Comparison of ENCODE assay signal across 10 mouse cellular contexts in genomic region chr8:71498816-71499690, GRCm38 (mm10). TPM values are rescaled to one million over a fixed set of nuclear protein-coding genes. Genes with fewer than 3 reads are reported as not detected.
DNase-seq lines count a peak whose midpoint lies in the region; ATAC-seq and TF ChIP-seq lines count a peak whose summit lies in the region.
"Had no signal": no experiment of that assay in that cellular context is flagged by ENCODE, and none has a peak within 500 bp of the region (broad histone marks: within the 10 kb centered on the region; RNA-seq: fewer than 3 reads in every experiment).

No protein-coding gene starts in this region.

- peak; percentile 30 for ATAC-seq in heart, embryonic 16.5 days (replicated peaks; ENCODE audit: extremely low read depth, insufficient read depth, low FRiP score)
- ATAC-seq in limb, embryonic 14.5 days (ENCODE audit: low FRiP score, low read depth), result no peak
- ATAC-seq in erythroblast, adult 5-6 weeks (replicated peaks; ENCODE audit: low FRiP score, poor library complexity, severe bottlenecking), result no peak

- no peaks in the 10 kb centered on the region for H3K4me1 ChIP-seq in spleen, adult 2 months (ENCODE audit: control insufficient read depth, insufficient read depth, insufficient read length)
- H3K4me1 ChIP-seq in heart, embryonic 16.5 days (ENCODE audit: control insufficient read depth, insufficient read depth, low read length), result peaks cover 44% of the 10 kb centered on the region
- peaks cover 22% of the 10 kb centered on the region for H3K4me1 ChIP-seq in limb, embryonic 14.5 days (ENCODE audit: control insufficient read depth, insufficient read depth, low read length)

- no peak overlapping the region for H3K9ac ChIP-seq in heart, embryonic 16.5 days (ENCODE audit: low read length)
- no peak overlapping the region for H3K9ac ChIP-seq in limb, embryonic 14.5 days (ENCODE audit: low read depth, low read length, severe bottlenecking)

- no peaks in the 10 kb centered on the region for H3K9me3 ChIP-seq in heart, embryonic 16.5 days (replicated peaks; ENCODE audit: control insufficient read depth, low read length)
- H3K9me3 ChIP-seq in limb, embryonic 14.5 days (ENCODE audit: control insufficient read depth, low read length), result no peaks in the 10 kb centered on the region

- no peak for TF ChIP-seq POLR2A in spleen, adult 2 months (IDR thresholded peaks at IDR 0.05; ENCODE audit: low read depth, low read length)
- TF ChIP-seq POLR2A in limb, embryonic 14.5 days (IDR thresholded peaks at IDR 0.05; ENCODE audit: borderline replicate concordance, extremely low read depth, insufficient read depth, insufficient read length), result no peak

- H3K36me3 ChIP-seq in spleen, adult 2 months (ENCODE audit: control insufficient read depth, insufficient read depth, low read length), result no peaks in the 10 kb centered on the region
- no peaks in the 10 kb centered on the region for H3K36me3 ChIP-seq in heart, embryonic 16.5 days (ENCODE audit: control insufficient read depth, insufficient read depth)
- peaks cover 7% of the 10 kb centered on the region; the same call in 1 of the 2 replicates for H3K36me3 ChIP-seq in limb, embryonic 14.5 days (ENCODE audit: control insufficient read depth, insufficient read depth, low read length)

- no peak for TF ChIP-seq CTCF in spleen, adult 2 months (IDR thresholded peaks at IDR 0.05; ENCODE audit: extremely low read depth, insufficient read depth, insufficient read length, insufficient replicate concordance)
- TF ChIP-seq CTCF in layer of hippocampus, adult 2 months (conservative IDR thresholded peaks at IDR 0.05), result no peak

- no peak overlapping the region for H3K4me3 ChIP-seq in spleen, adult 2 months (ENCODE audit: extremely low read depth, insufficient read depth, insufficient read length)
- H3K4me3 ChIP-seq in heart, embryonic 16.5 days (ENCODE audit: low read length), result no peak overlapping the region
- no peak overlapping the region for H3K4me3 ChIP-seq in limb, embryonic 14.5 days (replicated peaks; ENCODE audit: low read length)
- no peak overlapping the region for H3K4me3 ChIP-seq in layer of hippocampus, adult 2 months

- H3K27ac ChIP-seq in spleen, adult 2 months (ENCODE audit: insufficient read depth, low read length), result peak overlapping the region; percentile 29; the same call in 1 of the 2 replicates
- peak overlapping the region; percentile 70 for H3K27ac ChIP-seq in heart, embryonic 16.5 days (ENCODE audit: low read length)
- H3K27ac ChIP-seq in limb, embryonic 14.5 days (replicated peaks; ENCODE audit: low read depth, low read length), result no peak overlapping the region
- H3K27ac ChIP-seq in layer of hippocampus, adult 2 months, result no peak overlapping the region

- H3K27me3 ChIP-seq in spleen, adult 2 months (ENCODE audit: control insufficient read depth, insufficient read depth, low read length), result no peaks in the 10 kb centered on the region
- H3K27me3 ChIP-seq in heart, embryonic 16.5 days (ENCODE audit: control insufficient read depth, insufficient read depth, low read length), result no peaks in the 10 kb centered on the region
- H3K27me3 ChIP-seq in limb, embryonic 14.5 days (ENCODE audit: control insufficient read depth, insufficient read depth, low read length), result no peaks in the 10 kb centered on the region

- H3K4me2 ChIP-seq in heart, embryonic 16.5 days (ENCODE audit: low read depth, low read length), result 0 out of 2 replicates have a peak overlapping the region, but pooled peaks have one; percentile 5
- no peak overlapping the region for H3K4me2 ChIP-seq in limb, embryonic 14.5 days (replicated peaks; ENCODE audit: low read depth, low read length, severe bottlenecking)

- DNase-seq in spleen, adult 2 months (ENCODE audit: low read depth in 1 of 2, low spot score in 2 of 2), result no peak
- no peak for DNase-seq in spleen, adult 12 weeks (ENCODE audit: low spot score)
- peak; percentile 13 for DNase-seq in limb, embryonic 14.5 days (ENCODE audit: low spot score)
- DNase-seq in urinary bladder, adult 2 months (ENCODE audit: low spot score), result no peak
- DNase-seq in layer of hippocampus, adult 9-11 months, result no peak
- DNase-seq in layer of hippocampus, adult 2 months (ENCODE audit: low spot score in 2 of 2), result no peak
- DNase-seq: gastrocnemius, postnatal 36 days; thymus, adult 18-20 months had no signal

- 63% methylated on average over 16 of the region's 16 CpGs for WGBS in spleen, adult 2 months
- WGBS in heart, embryonic 16.5 days, result 31% methylated on average over 16 of the region's 16 CpGs
- WGBS in limb, embryonic 14.5 days, result 18% methylated on average over 16 of the region's 16 CpGs

RNA-seq across cellular contexts. Expression of gene Gtpbp3, which starts 11.2 kb away (rescaled TPM):
- 26.3 and 33.3 TPM in 2 replicates for polyA plus RNA-seq in spleen, adult 2 months (2012; rRNA removed)
- 12.3 and 12.5 TPM in 2 replicates for polyA plus RNA-seq in heart, embryonic 16.5 days (2015; fragmentation: Nextera tagmentation; extraction: Ambion mirVana)
- 41.6 and 59.5 TPM in 2 replicates for polyA plus RNA-seq in limb, embryonic 14.5 days (2012; rRNA removed)
- polyA plus RNA-seq in limb, embryonic 14.5 days (2014; fragmentation: Nextera tagmentation; extraction: Ambion mirVana), result 5.9 and 6.8 TPM in 2 replicates
- 21.9 and 25.5 TPM in 2 replicates for polyA plus RNA-seq in urinary bladder, adult 2 months (2012; rRNA removed)
- total RNA-seq in layer of hippocampus, adult 2 months (2021), result 10 to 100 TPM; 28.7 to 32.1 TPM
- 0.58 and 3.1 TPM in 2 replicates for total RNA-seq in erythroblast, adult 5-6 weeks (2015; ENCODE audit: low replicate concordance)
- 1.7 and 3.9 TPM in 2 replicates for total RNA-seq in erythroblast, adult 5-6 weeks (2017; ENCODE audit: low replicate concordance)

RNA-seq across cellular contexts. Expression of gene Plvap, which starts 12.5 kb away (rescaled TPM):
- polyA plus RNA-seq in spleen, adult 2 months (2012; rRNA removed), result 383 and 496 TPM in 2 replicates
- 86.4 and 106 TPM in 2 replicates for polyA plus RNA-seq in heart, embryonic 16.5 days (2015; fragmentation: Nextera tagmentation; extraction: Ambion mirVana)
- polyA plus RNA-seq in limb, embryonic 14.5 days (2012; rRNA removed), result 59.8 and 77.7 TPM in 2 replicates
- 53.2 and 57.2 TPM in 2 replicates for polyA plus RNA-seq in limb, embryonic 14.5 days (2014; fragmentation: Nextera tagmentation; extraction: Ambion mirVana)
- 59.3 and 67.0 TPM in 2 replicates for polyA plus RNA-seq in urinary bladder, adult 2 months (2012; rRNA removed)
- 1 to 10 TPM; 7.3 to 7.7 TPM for total RNA-seq in layer of hippocampus, adult 2 months (2021)
- 0.84 TPM in 1 of 2 replicates, not detected in the other for total RNA-seq in erythroblast, adult 5-6 weeks (2015; ENCODE audit: low replicate concordance)
- total RNA-seq in erythroblast, adult 5-6 weeks (2017; ENCODE audit: low replicate concordance), result 0.26 TPM in 1 of 2 replicates, not detected in the other

RNA-seq across cellular contexts. Expression of gene Ano8, which starts 13.3 kb away (rescaled TPM):
- 15.1 and 20.2 TPM in 2 replicates for polyA plus RNA-seq in spleen, adult 2 months (2012; rRNA removed)
- polyA plus RNA-seq in heart, embryonic 16.5 days (2015; fragmentation: Nextera tagmentation; extraction: Ambion mirVana), result 0.37 and 0.76 TPM in 2 replicates
- polyA plus RNA-seq in limb, embryonic 14.5 days (2012; rRNA removed), result 37.2 and 43.3 TPM in 2 replicates
- polyA plus RNA-seq in limb, embryonic 14.5 days (2014; fragmentation: Nextera tagmentation; extraction: Ambion mirVana), result 1.8 and 3.0 TPM in 2 replicates
- polyA plus RNA-seq in urinary bladder, adult 2 months (2012; rRNA removed), result 22.1 and 23.9 TPM in 2 replicates
- 10 to 100 TPM; 52.9 to 55.3 TPM for total RNA-seq in layer of hippocampus, adult 2 months (2021)
- total RNA-seq in erythroblast, adult 5-6 weeks (2015; ENCODE audit: low replicate concordance), result 0.21 TPM in 1 of 2 replicates, not detected in the other
- total RNA-seq in erythroblast, adult 5-6 weeks (2017; ENCODE audit: low replicate concordance), result 0.14 TPM in 1 of 2 replicates, not detected in the other

RNA-seq across cellular contexts. Expression of gene Ccdc194, which starts 26.5 kb away (rescaled TPM):
- 0.08 and 0.11 TPM in 2 replicates for polyA plus RNA-seq in spleen, adult 2 months (2012; rRNA removed)
- polyA plus RNA-seq in heart, embryonic 16.5 days (2015; fragmentation: Nextera tagmentation; extraction: Ambion mirVana), result 0.29 and 0.54 TPM in 2 replicates
- 1.3 and 1.6 TPM in 2 replicates for polyA plus RNA-seq in limb, embryonic 14.5 days (2012; rRNA removed)
- 0.57 and 1.2 TPM in 2 replicates for polyA plus RNA-seq in limb, embryonic 14.5 days (2014; fragmentation: Nextera tagmentation; extraction: Ambion mirVana)
- 0.12 TPM in 2 replicates for polyA plus RNA-seq in urinary bladder, adult 2 months (2012; rRNA removed)
- not detected for total RNA-seq in layer of hippocampus, adult 2 months (2021)
- total RNA-seq in erythroblast, adult 5-6 weeks (2015; ENCODE audit: low replicate concordance), result not detected in 2 replicates
- total RNA-seq in erythroblast, adult 5-6 weeks (2017; ENCODE audit: low replicate concordance), result not detected in 2 replicates
- total RNA-seq: gastrocnemius, postnatal 36 days had no signal

RNA-seq across cellular contexts. Expression of gene Dda1, which starts 30.1 kb away (rescaled TPM):
- 67.8 and 83.4 TPM in 2 replicates for polyA plus RNA-seq in spleen, adult 2 months (2012; rRNA removed)
- 78.2 and 83.7 TPM in 2 replicates for polyA plus RNA-seq in heart, embryonic 16.5 days (2015; fragmentation: Nextera tagmentation; extraction: Ambion mirVana)
- 101 and 127 TPM in 2 replicates for polyA plus RNA-seq in limb, embryonic 14.5 days (2012; rRNA removed)
- polyA plus RNA-seq in limb, embryonic 14.5 days (2014; fragmentation: Nextera tagmentation; extraction: Ambion mirVana), result 94.6 and 99.6 TPM in 2 replicates
- 56.7 and 67.3 TPM in 2 replicates for polyA plus RNA-seq in urinary bladder, adult 2 months (2012; rRNA removed)
- 10 to 100 TPM; 83.2 to 89.7 TPM for total RNA-seq in layer of hippocampus, adult 2 months (2021)
- total RNA-seq in erythroblast, adult 5-6 weeks (2015; ENCODE audit: low replicate concordance), result 7.7 and 15.0 TPM in 2 replicates
- 5.7 and 7.9 TPM in 2 replicates for total RNA-seq in erythroblast, adult 5-6 weeks (2017; ENCODE audit: low replicate concordance)

Comparison
In these comparisons a context has a peak if more than half of its experiments do, and no peak if none do; other contexts are left out.
1. H3K27ac ChIP-seq: peak in spleen, adult 2 months (single experiment) and heart, embryonic 16.5 days (single experiment); none in limb, embryonic 14.5 days (single experiment) and layer of hippocampus, adult 2 months (single experiment).